Mouse (Mus musculus): ENCODE results near the gene Utp20.

DNA sequence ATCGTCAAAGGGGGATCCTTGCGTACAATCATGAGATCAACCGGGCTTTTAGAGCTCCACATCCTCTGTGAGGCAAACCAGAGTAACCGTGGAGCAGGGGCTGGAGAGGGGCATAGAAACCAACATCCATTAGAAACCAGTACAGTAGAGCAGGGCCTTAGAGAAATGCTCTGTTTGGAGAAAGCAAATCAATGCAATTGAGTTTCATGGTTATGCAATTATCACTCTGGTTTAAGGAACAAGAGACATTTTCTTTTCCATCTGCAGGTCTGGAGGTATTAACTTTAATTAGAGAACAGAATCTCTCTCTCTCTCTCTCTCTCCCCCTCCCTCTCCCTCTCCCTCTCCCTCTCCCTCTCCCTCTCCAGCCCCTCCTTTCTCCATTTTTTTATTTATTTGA lies 111.9 kb downstream of the Utp20 start:
- TF ChIP-seq ZNF384 (IDR thresholded peaks at IDR 0.05; ENCODE audit: low read depth, low read length) (no peak), MAFK (IDR thresholded peaks at IDR 0.05; ENCODE audit: insufficient read depth, low read depth, low read length) (no peak), HCFC1 (IDR thresholded peaks at IDR 0.05; ENCODE audit: borderline replicate concordance, insufficient read depth, low read length) (no peak), CHD2 (IDR thresholded peaks at IDR 0.05; ENCODE audit: low read depth, low read length) (no peak)

Measured in ES-E14 (cell line).